Mouse (Mus musculus) kidney, adult 2 months (tissue): ENCODE results near the gene Naga. TPM values are rescaled to one million over a fixed set of nuclear protein-coding genes. Genes with fewer than 3 reads are reported as not detected.
A peak's percentile ranks its signal among the peaks of the same experiment; 100 is the strongest.

Source experiments
- DNase-seq: peaks from one replicate; pipeline ENCODE4 v3.0.0; 2021
- H3K27ac ChIP-seq: fragments of 200-500 bp; 2 replicates; pipeline ENCODE4 v1.5.1; 2012; ENCODE audit warnings: low read depth, low read length, control low read depth, inconsistent platforms; ENCODE audit not compliant: insufficient read depth
- H3K27me3 ChIP-seq: fragments of 200-500 bp; replicated peaks from 2 replicates; pipeline ENCODE4 v1.6.1; 2012; ENCODE audit warnings: mild to moderate bottlenecking, moderate library complexity, low read length, inconsistent platforms; ENCODE audit not compliant: control insufficient read depth, insufficient read depth
- H3K36me3 ChIP-seq: fragments of 200-500 bp; 2 replicates; pipeline ENCODE4 v1.6.1; 2012; ENCODE audit warnings: mild to moderate bottlenecking, moderate library complexity, low read length, inconsistent platforms; ENCODE audit not compliant: control insufficient read depth, insufficient read depth
- H3K4me1 ChIP-seq: fragments of 200-500 bp; 2 replicates; pipeline ENCODE4 v1.6.1; 2011; ENCODE audit warnings: low read length; ENCODE audit not compliant: control insufficient read depth, insufficient read depth
- H3K4me3 ChIP-seq: fragments of 200-500 bp; 2 replicates; pipeline ENCODE4 v1.5.1; 2011; ENCODE audit warnings: mild to moderate bottlenecking, low read depth, low read length, control low read depth; ENCODE audit not compliant: insufficient read depth
- CTCF ChIP-seq: fragments of 200-500 bp; conservative IDR thresholded peaks from 2 replicates; pipeline ENCODE4 v1.5.1; 2011; ENCODE audit warnings: low read depth, mild to moderate bottlenecking, control low read depth, low read length, moderate library complexity, mixed read lengths; ENCODE audit not compliant: insufficient read depth, insufficient read length
- POLR2A ChIP-seq: fragments of 200-500 bp; IDR thresholded peaks from one replicate; pipeline ENCODE4 v1.6.1; 2011; ENCODE audit warnings: low read depth, low read length, control low read depth
- WGBS: fragments of 180-500 bp; shearing (Covaris S2); methylation state at CpG from one replicate; pipeline ENCODE4 v1.1.7; 2018; 5-methylcytosine and 5-hydroxymethylcytosine counted together
- polyA plus RNA-seq: library from polyadenylated mRNA; depleted of rRNA; stranded (reverse); fragments of >200 nt; gene quantifications from 2 replicates; pipeline ENCODE4 v1.2.3, GENCODE M21; 2012

The Naga gene
- polyA plus RNA-seq, 1 experiment, result 200 TPM

DNA sequence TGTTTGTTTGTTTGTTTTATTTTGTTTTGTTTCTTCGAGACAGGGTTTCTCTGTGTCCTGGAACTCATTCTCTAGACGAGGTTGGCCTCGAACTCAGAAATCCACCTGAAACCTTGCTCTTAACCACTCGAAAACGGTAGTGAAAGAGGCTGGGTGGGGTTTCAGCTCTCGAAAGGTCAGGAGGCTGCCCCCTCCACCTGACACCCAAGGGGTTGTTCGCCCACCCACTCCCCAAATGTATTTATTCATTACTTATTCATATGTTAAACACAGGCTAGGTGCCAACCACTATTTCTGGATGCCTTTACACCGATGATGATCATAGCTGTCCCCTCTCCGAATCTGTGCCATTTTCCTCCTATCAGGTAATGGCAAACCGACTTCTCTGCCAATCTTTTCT lies 425 bp upstream of the Naga start:
- TF ChIP-seq POLR2A (no peak), CTCF (no peak)
- 56% methylated on average over 10 of the region's 10 CpGs for WGBS
- H3K27ac ChIP-seq, result no peak overlapping the region

DNA sequence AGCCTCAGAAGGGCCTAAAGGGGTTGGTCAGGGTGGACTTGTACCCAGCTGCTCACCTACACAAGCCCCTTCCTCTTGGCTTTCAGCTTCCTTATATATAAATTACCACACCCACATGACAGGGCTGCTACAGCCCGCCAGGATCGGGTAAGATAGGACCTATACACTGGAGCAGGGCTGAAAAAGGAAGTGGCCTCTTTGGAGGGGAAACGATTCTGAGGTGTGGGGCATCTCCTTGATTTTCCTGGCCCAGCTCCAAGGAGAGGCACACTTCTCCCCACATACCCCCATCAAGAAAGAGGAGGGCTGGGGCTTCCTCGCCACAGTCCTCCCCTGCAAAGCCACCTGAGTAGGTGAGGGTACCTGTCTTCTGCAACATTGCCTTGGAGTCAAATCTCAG lies 850 bp downstream of the Naga start:
- H3K4me1 ChIP-seq, result 0 out of 2 replicates have a peak, but pooled peaks cover 6% of the 10 kb centered on the region
- TF ChIP-seq CTCF (no peak), POLR2A (no peak)
- no peaks in the 10 kb centered on the region for H3K27me3 ChIP-seq
- WGBS, result 10% methylated on average over 4 of the region's 4 CpGs
- H3K27ac ChIP-seq, result no peak overlapping the region
- peak overlapping the region; percentile 73 for H3K4me3 ChIP-seq
- no peak for DNase-seq
- H3K36me3 ChIP-seq, result no peaks in the 10 kb centered on the region

More for the DNA sequence above, 425 bp upstream of the Naga start:
- H3K4me3 ChIP-seq, result peak overlapping the region; percentile 73
- peaks cover 13% of the 10 kb centered on the region; the same call in 1 of the 2 replicates for H3K4me1 ChIP-seq
- H3K36me3 ChIP-seq, result no peaks in the 10 kb centered on the region
- H3K27me3 ChIP-seq, result no peaks in the 10 kb centered on the region
- no peak for DNase-seq

DNA sequence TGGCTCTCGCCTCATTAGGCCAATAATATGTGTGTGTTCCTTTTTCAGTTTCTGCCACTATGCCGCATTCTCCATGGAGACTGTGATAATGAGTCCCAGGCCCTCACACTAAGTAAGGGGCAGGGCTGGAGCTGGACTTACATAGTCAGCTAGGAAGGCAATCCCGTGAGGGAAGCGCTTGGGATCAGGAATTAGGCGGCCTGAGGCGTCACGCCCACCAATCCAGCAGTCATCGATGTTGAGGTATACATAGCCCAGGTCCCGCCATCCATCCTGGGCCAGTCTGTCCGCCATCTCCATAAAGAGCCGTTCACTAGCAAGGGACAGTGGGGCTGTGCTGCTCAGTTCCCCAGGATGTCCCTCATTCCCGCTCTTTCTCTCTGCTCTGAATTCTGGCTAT lies 2.1 kb downstream of the Naga start:
- WGBS, result 88% methylated on average over 12 of the region's 12 CpGs
- TF ChIP-seq CTCF, result no peak
- no peak for TF ChIP-seq POLR2A
- Histone ChIP-seq H3K36me3 (no peaks in the 10 kb centered on the region), H3K27me3 (no peaks in the 10 kb centered on the region), H3K4me1 (0 out of 2 replicates have a peak, but pooled peaks cover 6% of the 10 kb centered on the region), H3K4me3 (no peak overlapping the region), H3K27ac (no peak overlapping the region)
- DNase-seq, result no peak

- Histone ChIP-seq H3K4me1 (0 out of 2 replicates have a peak, but pooled peaks cover 6% of the 10 kb centered on the region), H3K27ac (no peak overlapping the region), H3K36me3 (no peaks in the 10 kb centered on the region), H3K4me3 (no peak overlapping the region), H3K27me3 (no peaks in the 10 kb centered on the region)
- DNase-seq, result no peak
- WGBS, result 99% methylated on average over 4 of the region's 4 CpGs
- TF ChIP-seq CTCF, result no peak
- TF ChIP-seq POLR2A, result no peak
These were observed 3.5 kb downstream of the Naga start for GRCm38 (mm10) chr15:82335194-82335593.

DNA sequence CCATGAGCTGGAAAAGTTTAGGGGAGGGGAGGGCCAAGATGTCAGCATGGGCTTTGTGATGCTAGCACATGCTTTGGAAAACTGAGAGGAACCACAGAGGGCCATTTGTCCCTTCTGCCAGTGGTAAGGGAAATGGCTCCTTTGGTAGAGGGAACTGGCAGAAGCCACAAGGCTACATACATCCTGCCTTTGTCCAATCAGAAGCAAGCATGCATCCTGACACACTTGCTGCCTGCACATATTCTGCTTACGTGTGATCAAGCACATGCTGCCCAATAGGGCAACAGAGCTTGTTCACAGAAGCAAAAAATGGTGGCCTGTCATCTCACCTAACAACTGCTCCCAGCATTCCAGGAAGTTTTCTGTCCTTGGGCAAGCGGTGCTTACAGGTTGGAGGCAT lies 13.3 kb downstream of the Naga start:
- no peak overlapping the region for H3K4me3 ChIP-seq
- TF ChIP-seq POLR2A (no peak), CTCF (no peak)
- no peak for DNase-seq
- no peaks in the 10 kb centered on the region for H3K4me1 ChIP-seq
- H3K27me3 ChIP-seq, result no peaks in the 10 kb centered on the region
- WGBS, result 75% methylated on average over 2 of the region's 2 CpGs
- H3K36me3 ChIP-seq, result no peaks in the 10 kb centered on the region
- no peak overlapping the region for H3K27ac ChIP-seq

DNA sequence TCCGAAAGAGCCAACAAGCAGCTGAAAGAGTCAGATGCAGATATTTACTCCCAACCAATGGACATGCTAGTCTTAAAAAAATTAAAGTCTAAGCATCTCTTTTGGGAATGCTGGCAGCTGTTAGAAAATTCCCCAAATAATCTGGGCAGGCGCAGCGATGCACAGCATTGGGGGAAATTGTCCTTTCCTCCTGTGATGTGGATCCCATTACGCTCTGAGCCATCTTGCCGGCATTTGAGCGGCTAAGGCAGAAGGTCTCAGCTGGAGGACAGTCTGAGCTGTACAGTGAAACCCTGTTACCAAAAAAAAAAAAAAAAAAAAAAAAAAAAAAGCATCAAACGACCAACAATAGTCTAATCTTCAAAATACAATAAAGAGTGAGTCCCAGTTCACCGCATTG lies 16.5 kb downstream of the Naga start:
- H3K36me3 ChIP-seq, result no peaks in the 10 kb centered on the region
- no peaks in the 10 kb centered on the region for H3K4me1 ChIP-seq
- H3K27me3 ChIP-seq, result no peaks in the 10 kb centered on the region
- H3K4me3 ChIP-seq, result no peak overlapping the region
- no peak for DNase-seq
- WGBS, result 71% methylated on average over 8 of the region's 8 CpGs
- TF ChIP-seq CTCF (no peak), POLR2A (no peak)
- H3K27ac ChIP-seq, result no peak overlapping the region

GRCm38 (mm10) chr15:82319613-82320012 lies 19.1 kb downstream of the Naga start:
- 47% methylated on average over 1 of the region's 1 CpGs for WGBS
- no peak overlapping the region for H3K27ac ChIP-seq
- H3K36me3 ChIP-seq, result no peaks in the 10 kb centered on the region
- DNase-seq, result no peak
- no peaks in the 10 kb centered on the region for H3K27me3 ChIP-seq
- no peaks in the 10 kb centered on the region for H3K4me1 ChIP-seq
- H3K4me3 ChIP-seq, result no peak overlapping the region
- TF ChIP-seq CTCF, result no peak
- TF ChIP-seq POLR2A, result no peak
